Mouse (Mus musculus): ENCODE data around the gene Prkar1b. TPM values are rescaled to one million over a fixed set of nuclear protein-coding genes. Genes with fewer than 3 reads are reported as not detected.

Prkar1b gene
- polyA plus RNA-seq, 1 experiment from 2014 or later: 23.4 TPM

DNA sequence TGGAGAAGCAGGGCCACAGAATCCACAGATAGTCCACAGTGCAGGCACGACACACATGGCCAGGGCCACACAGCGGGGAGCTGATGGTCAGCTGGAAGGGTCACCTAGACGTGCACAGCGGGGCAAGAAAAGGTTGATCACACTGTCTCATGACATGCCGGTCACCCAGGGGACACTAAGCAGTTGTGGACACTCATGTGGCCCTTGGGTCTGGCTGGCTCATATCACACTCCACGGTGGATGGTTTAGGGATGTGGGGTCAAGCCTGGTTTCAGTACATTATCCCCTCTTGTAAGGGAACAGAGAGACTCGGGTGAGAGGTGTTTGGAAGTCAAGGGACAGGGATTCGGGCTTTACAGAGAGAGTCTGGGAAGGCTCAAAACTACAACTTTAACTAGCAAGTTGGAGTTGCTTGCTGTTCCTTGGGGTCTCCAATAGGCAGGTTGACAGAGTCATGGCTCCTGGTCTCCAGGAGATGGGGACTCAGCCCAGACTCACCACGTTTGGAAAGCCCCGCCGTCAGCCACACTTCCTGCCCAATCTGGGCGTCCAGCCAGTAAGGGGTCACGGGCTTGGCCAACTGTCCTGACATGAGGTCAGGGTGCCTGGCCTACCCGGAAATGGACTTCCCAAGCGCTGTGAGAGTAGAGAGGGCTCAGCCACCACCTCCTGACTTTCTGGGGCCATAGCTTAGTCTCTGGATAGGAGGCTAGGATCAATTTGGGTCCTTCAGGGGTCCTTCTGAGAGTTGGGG, 132.3 kb downstream of the Prkar1b start:
- no peak overlapping the region for H3K4me2 ChIP-seq
- no peak overlapping the region for H3K4me3 ChIP-seq (replicated peaks)
- no peak overlapping the region for H3K9ac ChIP-seq
- no peak overlapping the region for H3K27ac ChIP-seq
- no peaks in the 10 kb centered on the region for H3K4me1 ChIP-seq
- no peak for ATAC-seq (ENCODE audit: insufficient read depth, low FRiP score, low read depth)
- H3K36me3 ChIP-seq: no peaks in the 10 kb centered on the region
- 72% methylated on average over 15 of the region's 15 CpGs for WGBS
- no peaks in the 10 kb centered on the region for H3K9me3 ChIP-seq
- no peaks in the 10 kb centered on the region for H3K27me3 ChIP-seq (replicated peaks)

DNA sequence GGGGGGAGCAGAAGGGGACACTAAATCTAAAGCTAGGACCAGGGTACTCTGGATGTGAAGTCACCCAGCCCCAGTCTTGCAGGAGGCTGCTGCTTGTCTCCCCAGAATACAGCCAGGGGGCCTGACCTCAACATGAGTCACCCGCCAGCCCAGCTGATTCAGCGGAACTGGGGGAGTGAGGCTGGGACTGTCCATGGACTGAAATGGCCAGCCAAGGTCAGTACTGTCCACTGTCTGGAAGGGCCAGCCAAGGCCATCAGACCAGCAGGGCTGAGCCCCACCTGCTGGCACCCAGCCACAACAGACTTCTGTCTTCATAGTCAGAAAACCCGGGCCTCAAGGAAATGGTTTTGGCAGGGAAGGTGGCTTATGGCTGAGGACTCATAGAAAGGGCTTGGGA, 134.7 kb downstream of the Prkar1b start:
- Histone ChIP-seq H3K4me2 (no peak overlapping the region), H3K27ac (no peak overlapping the region), H3K4me1 (no peaks in the 10 kb centered on the region), H3K4me3 (replicated peaks) (no peak overlapping the region), H3K27me3 (replicated peaks) (no peaks in the 10 kb centered on the region), H3K36me3 (no peaks in the 10 kb centered on the region), H3K9ac (no peak overlapping the region), H3K9me3 (no peaks in the 10 kb centered on the region)
- peak; percentile 41; the same call in 1 of the 2 replicates for ATAC-seq (ENCODE audit: insufficient read depth, low FRiP score, low read depth)
- 49% methylated on average over 3 of the region's 3 CpGs for whole genome bisulfite sequencing

DNA sequence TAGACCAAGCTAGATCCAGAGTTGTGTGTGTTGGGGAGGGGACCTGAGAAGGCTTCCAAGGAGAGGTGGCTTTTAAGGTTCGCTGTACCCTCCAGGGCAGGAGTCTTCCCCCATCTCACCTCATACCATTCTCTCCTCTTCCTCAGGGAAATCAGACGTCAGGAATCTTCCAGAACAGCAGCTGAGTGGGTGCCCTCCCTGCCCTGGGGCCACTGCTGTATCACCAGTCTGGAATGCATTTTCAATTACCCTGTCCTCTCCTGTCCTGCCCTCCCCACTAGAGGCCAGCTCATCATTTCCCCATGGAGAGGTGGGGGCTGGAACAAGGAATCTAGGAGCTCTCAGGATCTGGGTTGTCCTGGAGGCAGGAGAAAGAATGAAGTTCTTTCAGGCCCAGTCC, 139.2 kb downstream of the Prkar1b start:
- no peaks in the 10 kb centered on the region; the same call in 1 of the 2 replicates for H3K27me3 ChIP-seq (replicated peaks)
- H3K4me1 ChIP-seq: no peaks in the 10 kb centered on the region
- H3K36me3 ChIP-seq: no peaks in the 10 kb centered on the region
- ATAC-seq (ENCODE audit: insufficient read depth, low FRiP score, low read depth): no peak
- WGBS: 66% methylated on average over 2 of the region's 2 CpGs
- H3K9ac ChIP-seq: no peak overlapping the region
- no peak overlapping the region for H3K4me2 ChIP-seq
- no peak overlapping the region for H3K4me3 ChIP-seq (replicated peaks)
- H3K9me3 ChIP-seq: no peaks in the 10 kb centered on the region
- H3K27ac ChIP-seq: no peak overlapping the region

DNA sequence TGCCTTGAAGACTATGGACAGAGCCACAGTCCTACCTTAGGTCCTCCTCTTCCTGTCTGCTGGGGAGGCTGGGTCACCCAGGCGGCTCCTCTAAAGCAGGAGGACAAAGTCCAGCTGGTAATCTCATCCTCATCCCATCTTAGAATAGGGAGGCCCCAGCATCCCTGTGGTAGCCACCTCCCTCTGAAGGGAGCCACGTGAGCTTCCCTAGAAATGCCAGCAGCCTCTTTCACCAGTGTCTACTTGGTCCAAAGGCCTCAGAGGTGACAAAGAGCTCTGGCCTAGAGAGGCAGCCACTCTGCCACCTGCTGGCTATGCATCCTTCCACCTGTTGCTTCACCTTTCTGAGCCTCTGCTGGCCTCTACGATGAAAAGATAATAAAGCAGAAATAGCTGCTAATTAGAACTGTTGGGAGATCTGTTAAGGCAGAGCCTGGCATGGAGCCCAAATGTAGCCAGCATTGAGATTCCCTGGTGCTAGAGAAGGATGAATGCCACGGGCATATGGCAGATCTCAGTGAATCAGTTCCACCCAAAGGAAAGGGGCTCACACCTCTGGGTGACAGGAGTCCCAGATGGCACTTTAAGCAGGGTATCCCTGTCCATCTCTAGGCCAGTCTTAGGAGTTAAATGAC, 142.5 kb downstream of the Prkar1b start:
- Histone ChIP-seq H3K27ac (no peak overlapping the region), H3K9me3 (no peaks in the 10 kb centered on the region), H3K9ac (no peak overlapping the region), H3K27me3 (replicated peaks) (no peaks in the 10 kb centered on the region; the same call in 1 of the 2 replicates), H3K36me3 (no peaks in the 10 kb centered on the region), H3K4me1 (no peaks in the 10 kb centered on the region), H3K4me2 (no peak overlapping the region), H3K4me3 (replicated peaks) (no peak overlapping the region)
- ATAC-seq (ENCODE audit: insufficient read depth, low FRiP score, low read depth): 0 out of 2 replicates have a peak, but pooled peaks have one; percentile 31
- WGBS: 43% methylated on average over 4 of the region's 4 CpGs

DNA sequence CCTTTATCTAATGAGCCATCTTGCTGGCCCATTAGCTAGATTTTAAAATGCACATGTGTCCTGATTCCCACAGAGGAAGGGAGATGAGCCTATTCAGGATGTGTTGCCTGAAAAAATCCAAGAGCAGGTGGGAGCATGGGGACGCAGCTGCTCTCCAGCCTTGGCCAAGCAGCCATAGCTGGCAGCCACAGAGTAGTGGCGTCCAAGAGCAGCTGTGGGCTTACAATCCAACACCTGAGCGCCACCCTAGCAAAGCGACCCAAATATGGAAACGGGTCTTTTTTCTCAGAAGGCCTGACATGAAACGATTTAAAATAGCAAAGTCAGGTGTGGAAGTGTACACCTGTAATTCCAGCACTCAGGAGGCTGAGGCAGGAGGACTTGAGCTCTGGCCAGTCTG, 145.2 kb downstream of the Prkar1b start:
- H3K36me3 ChIP-seq: no peaks in the 10 kb centered on the region
- no peak overlapping the region for H3K9ac ChIP-seq
- no peaks in the 10 kb centered on the region; the same call in 1 of the 2 replicates for H3K27me3 ChIP-seq (replicated peaks)
- no peak overlapping the region for H3K27ac ChIP-seq
- no peak for ATAC-seq (ENCODE audit: insufficient read depth, low FRiP score, low read depth)
- 81% methylated on average over 6 of the region's 6 CpGs for WGBS
- no peak overlapping the region for H3K4me3 ChIP-seq (replicated peaks)
- H3K4me1 ChIP-seq: no peaks in the 10 kb centered on the region
- no peaks in the 10 kb centered on the region for H3K9me3 ChIP-seq
- no peak overlapping the region for H3K4me2 ChIP-seq

DNA sequence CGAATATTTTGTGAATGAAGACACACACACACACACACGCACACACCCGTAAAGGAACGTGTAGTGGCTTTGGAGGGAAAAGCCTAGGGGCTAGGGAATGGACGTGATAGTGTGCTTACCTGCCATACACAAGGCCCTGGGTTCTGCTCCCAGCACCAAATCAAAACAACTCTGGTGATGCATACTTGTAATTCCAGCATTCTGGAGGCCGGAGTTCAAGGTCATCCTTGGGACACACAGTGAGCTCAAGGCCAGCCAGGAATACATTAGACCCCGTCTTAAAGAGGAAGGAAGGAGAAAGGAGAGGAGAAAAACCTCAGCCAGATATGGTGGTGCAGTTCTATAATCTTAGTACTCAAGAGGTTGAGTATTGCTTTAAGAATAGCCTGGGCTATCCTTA, 150.1 kb downstream of the Prkar1b start:
- no peak overlapping the region for H3K9ac ChIP-seq
- no peaks in the 10 kb centered on the region for H3K36me3 ChIP-seq
- H3K27ac ChIP-seq: no peak overlapping the region
- H3K4me2 ChIP-seq: no peak overlapping the region
- WGBS: 72% methylated on average over 7 of the region's 7 CpGs
- ATAC-seq (ENCODE audit: insufficient read depth, low FRiP score, low read depth): no peak
- H3K9me3 ChIP-seq: no peaks in the 10 kb centered on the region
- peaks cover 38% of the 10 kb centered on the region for H3K4me1 ChIP-seq
- H3K27me3 ChIP-seq (replicated peaks): peaks cover 26% of the 10 kb centered on the region
- H3K4me3 ChIP-seq (replicated peaks): no peak overlapping the region

DNA sequence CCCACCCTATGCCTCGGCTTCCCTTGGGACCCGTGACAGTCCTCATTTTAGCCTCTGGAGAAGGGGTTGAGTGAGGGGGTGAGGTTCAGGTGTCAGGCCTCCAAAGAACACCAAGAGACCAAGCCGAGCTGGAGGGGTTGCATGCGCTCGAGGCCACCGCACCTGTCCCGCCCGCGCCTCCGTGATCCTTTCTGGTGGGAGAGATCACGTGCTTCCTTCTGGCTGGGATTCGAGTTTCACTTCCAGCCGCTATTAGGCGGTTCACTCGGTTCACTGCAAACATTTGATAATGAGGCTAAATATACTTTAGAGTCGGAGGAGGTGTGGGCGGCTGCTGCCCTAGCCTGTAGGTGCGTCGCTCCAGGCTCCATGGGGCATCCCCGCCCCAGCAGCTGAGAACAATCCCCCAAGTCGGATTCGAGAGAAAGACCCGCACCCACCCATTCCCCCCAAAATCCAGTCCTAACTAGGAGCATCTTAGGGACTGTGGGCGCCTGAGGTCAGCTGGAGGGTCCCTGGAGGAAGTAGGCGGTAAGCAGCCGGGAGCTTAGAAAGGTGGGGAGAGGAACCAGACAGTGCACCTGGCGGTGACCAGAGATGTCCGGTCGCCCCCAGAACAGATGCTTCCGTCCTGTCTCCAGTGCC, 151.7 kb downstream of the Prkar1b start:
- peak overlapping the region; percentile 91 for H3K4me2 ChIP-seq
- H3K4me3 ChIP-seq (replicated peaks): peak overlapping the region; percentile 76
- peak overlapping the region; percentile 65; the same call in 1 of the 2 replicates for H3K27ac ChIP-seq
- WGBS: 2% methylated on average over 30 of the region's 30 CpGs
- H3K27me3 ChIP-seq (replicated peaks): peaks cover 26% of the 10 kb centered on the region
- ATAC-seq (ENCODE audit: insufficient read depth, low FRiP score, low read depth): peak; percentile 33
- H3K9me3 ChIP-seq: no peaks in the 10 kb centered on the region
- no peak overlapping the region for H3K9ac ChIP-seq
- H3K36me3 ChIP-seq: no peaks in the 10 kb centered on the region
- peaks cover 48% of the 10 kb centered on the region for H3K4me1 ChIP-seq

DNA sequence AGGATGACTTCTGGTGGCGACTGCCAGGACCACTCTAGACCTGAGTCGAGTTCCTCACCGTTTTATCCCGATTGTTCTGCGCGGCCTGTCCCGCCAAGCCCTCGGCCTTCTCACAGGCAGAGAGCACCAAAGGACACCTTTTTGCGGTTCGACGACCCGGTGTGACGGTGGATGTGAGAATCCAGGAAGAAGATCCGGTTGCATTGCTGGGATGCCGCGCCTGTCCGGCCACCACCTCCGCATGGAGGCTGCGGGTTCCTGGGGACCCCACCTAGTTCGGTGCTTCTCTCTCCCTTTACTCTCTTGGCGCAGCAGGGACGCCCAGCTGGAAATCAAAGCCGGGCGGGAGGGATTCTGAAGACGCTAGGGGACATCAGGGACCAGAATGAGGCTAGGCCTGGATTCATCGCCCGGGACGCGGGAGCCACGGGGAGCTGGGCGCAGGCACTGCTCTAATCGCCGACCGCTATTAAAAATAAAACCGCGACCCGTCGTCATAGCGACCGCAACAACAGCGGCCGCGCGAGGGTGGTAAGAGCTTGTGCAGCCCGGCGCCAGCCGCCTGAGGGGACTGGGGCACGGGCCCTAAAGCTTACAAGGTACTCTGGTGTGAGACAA, 152.5 kb downstream of the Prkar1b start, which contains the start of gene Pdgfa:
TSS of gene Pdgfa (minus strand) at position 200 of the 618 bp plus-strand sequence.
- no peaks in the 10 kb centered on the region for H3K9me3 ChIP-seq
- H3K27me3 ChIP-seq (replicated peaks): peaks cover 32% of the 10 kb centered on the region
- peak within 1 kb of the TSS; percentile 3; the same call in 1 of the 2 replicates for H3K9ac ChIP-seq
- peak; percentile 15; the same call in 1 of the 2 replicates for ATAC-seq (ENCODE audit: insufficient read depth, low FRiP score, low read depth)
- H3K4me2 ChIP-seq: peak within 1 kb of the TSS; percentile 91
- H3K36me3 ChIP-seq: no peaks in the 10 kb centered on the region
- peak within 1 kb of the TSS; percentile 76 for H3K4me3 ChIP-seq (replicated peaks)
- WGBS: 7% methylated on average over 48 of the region's 48 CpGs
- peaks cover 55% of the 10 kb centered on the region for H3K4me1 ChIP-seq
- H3K27ac ChIP-seq: peak within 1 kb of the TSS; percentile 96; the same call in 1 of the 2 replicates

DNA sequence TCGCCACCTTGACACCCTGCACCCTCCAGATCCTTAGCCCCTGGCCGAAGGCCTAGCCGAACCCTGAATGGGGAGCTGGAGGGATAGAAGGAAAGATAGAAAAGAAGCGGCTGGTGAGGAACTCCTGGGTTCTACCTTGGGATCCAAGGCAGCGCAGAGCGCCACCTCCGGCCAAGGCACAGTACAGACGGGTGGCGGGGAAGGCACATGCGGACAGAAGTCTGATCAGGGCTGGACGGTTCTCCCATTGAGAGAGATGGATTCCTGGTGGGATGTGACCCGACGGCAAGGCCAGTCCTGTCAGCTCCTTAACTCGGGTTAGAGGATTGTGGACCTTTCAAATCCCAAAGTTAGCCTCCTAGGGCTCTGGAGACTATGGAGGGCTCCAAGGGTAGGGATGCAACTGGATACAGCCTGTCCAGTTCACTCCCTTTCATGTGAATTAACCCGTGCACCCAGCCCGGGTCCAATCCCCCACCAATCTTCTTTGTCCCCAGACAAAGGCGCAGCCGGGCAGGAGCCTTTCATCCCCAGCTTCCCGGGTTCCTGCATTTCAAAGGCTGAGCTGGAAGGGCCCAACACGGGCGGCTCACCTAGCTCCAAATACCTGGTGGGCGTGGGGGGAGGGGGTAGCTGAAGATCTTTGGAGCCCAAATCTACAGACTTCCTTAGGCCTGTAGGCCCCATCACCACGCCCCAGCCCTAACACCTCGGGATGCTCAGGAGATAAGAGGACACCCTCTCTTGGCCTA, 153.3 kb downstream of the Prkar1b start:
- Histone ChIP-seq H3K27ac (peak overlapping the region; percentile 96; the same call in 1 of the 2 replicates), H3K4me3 (replicated peaks) (peak overlapping the region; percentile 76), H3K4me1 (peaks cover 55% of the 10 kb centered on the region), H3K27me3 (replicated peaks) (peaks cover 36% of the 10 kb centered on the region), H3K36me3 (no peaks in the 10 kb centered on the region), H3K9ac (no peak overlapping the region), H3K9me3 (no peaks in the 10 kb centered on the region), H3K4me2 (peak overlapping the region; percentile 91)
- WGBS: 17% methylated on average over 24 of the region's 24 CpGs
- ATAC-seq (ENCODE audit: insufficient read depth, low FRiP score, low read depth): no peak

DNA sequence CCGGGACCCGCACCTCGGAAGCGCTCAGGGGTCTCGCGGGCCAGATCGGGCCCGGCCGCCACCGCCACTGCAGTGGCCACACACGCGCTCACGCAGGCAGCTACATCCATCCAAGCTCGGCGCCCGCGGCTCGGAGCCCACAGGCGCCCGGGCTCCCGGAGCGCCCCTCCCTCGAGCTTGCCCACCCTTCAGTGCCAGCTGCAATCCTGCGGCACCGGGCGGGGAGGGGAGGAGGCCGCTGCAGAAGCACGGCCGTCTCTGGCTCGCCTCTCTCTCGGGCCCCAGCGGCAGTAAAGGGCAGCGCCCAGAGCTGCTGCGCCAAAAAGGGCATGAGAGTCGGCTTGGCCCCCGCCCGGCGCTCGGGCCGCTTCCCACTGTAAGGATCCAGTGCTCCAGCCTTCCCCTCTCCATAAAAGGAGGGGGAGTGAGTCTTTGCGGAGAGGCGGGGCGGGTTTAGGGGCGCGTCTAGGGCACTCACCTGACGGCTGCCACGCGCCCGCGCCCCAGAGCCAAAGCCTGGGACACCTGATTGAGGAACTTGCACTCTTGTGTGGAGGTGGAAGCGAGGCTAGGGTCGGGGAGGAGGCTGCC, 154.0 kb downstream of the Prkar1b start:
- Histone ChIP-seq H3K27ac (peak overlapping the region; percentile 96), H3K4me2 (peak overlapping the region; percentile 91), H3K36me3 (no peaks in the 10 kb centered on the region), H3K27me3 (replicated peaks) (peaks cover 36% of the 10 kb centered on the region), H3K4me3 (replicated peaks) (peak overlapping the region; percentile 76), H3K9me3 (no peaks in the 10 kb centered on the region), H3K9ac (peak overlapping the region; percentile 75), H3K4me1 (peaks cover 55% of the 10 kb centered on the region)
- peak; percentile 51; the same call in 1 of the 2 replicates for ATAC-seq (ENCODE audit: insufficient read depth, low FRiP score, low read depth)
- WGBS: under 1% methylated on average over 37 of the region's 52 CpGs
